Mouse (Mus musculus) neural tube, embryonic 12.5 days (tissue): ENCODE results near the gene Ulk1. TPM values are rescaled to one million over a fixed set of nuclear protein-coding genes. Genes with fewer than 3 reads are reported as not detected.

Experiments
- ATAC-seq: fragments of 200-750 bp; cut with Nextera tagmentation; 2 replicates; pipeline ENCODE4 v1.8.0; 2017; ENCODE audit warnings: low read depth, mild to moderate bottlenecking, moderate TSS enrichment, moderate library complexity; ENCODE audit not compliant: low FRiP score
- H3K27ac ChIP-seq: fragments of 300-500 bp; sonication (generic); 2 replicates; pipeline ENCODE4 v1.5.1; 2016
- H3K27me3 ChIP-seq: fragments of 300-500 bp; sonication (generic); replicated peaks from 2 replicates; pipeline ENCODE4 v1.6.1; 2016; ENCODE audit warnings: mild to moderate bottlenecking
- H3K36me3 ChIP-seq: fragments of 300-500 bp; sonication (generic); 2 replicates; pipeline ENCODE4 v1.6.1; 2016; ENCODE audit warnings: mild to moderate bottlenecking
- H3K4me1 ChIP-seq: fragments of 300-500 bp; sonication (generic); 2 replicates; pipeline ENCODE4 v1.6.1; 2016
- H3K4me2 ChIP-seq: fragments of 300-500 bp; sonication (generic); replicated peaks from 2 replicates; pipeline ENCODE4 v1.6.1; 2016; ENCODE audit warnings: mild to moderate bottlenecking
- H3K4me3 ChIP-seq: fragments of 300-500 bp; sonication (generic); 2 replicates; pipeline ENCODE4 v1.5.1; 2016
- H3K9ac ChIP-seq: fragments of 300-500 bp; sonication (generic); 2 replicates; pipeline ENCODE4 v1.6.1; 2016; ENCODE audit warnings: mild to moderate bottlenecking
- H3K9me3 ChIP-seq: fragments of 300-500 bp; sonication (generic); 2 replicates; pipeline ENCODE4 v1.6.1; 2016; ENCODE audit warnings: mild to moderate bottlenecking
- WGBS: fragments of 180-500 bp; shearing (Covaris S2); methylation state at CpG from one replicate; pipeline ENCODE4 v1.1.7; 2016; 5-methylcytosine and 5-hydroxymethylcytosine counted together
- polyA plus RNA-seq: library from polyadenylated mRNA; unstranded; fragments of >200 nt; fragmentation: Nextera tagmentation; extraction: Ambion mirVana; gene quantifications from 2 replicates; pipeline ENCODE4 v1.2.1, GENCODE M21; 2016

The Ulk1 gene
- polyA plus RNA-seq, 1 experiment from 2014 or later: 37.2 TPM

GRCm38 (mm10) chr5:110801036-110801624 lies 8.8 kb downstream of the Ulk1 start:
- Histone ChIP-seq H3K4me2 (no peak overlapping the region), H3K4me1 (peaks cover 1% of the 10 kb centered on the region; the same call in 1 of the 2 replicates), H3K9ac (no peak overlapping the region), H3K27ac (no peak overlapping the region), H3K4me3 (no peak overlapping the region), H3K36me3 (peaks cover 65% of the 10 kb centered on the region), H3K9me3 (no peaks in the 10 kb centered on the region), H3K27me3 (no peaks in the 10 kb centered on the region)
- no peak for ATAC-seq
- WGBS: 76% methylated on average over 3 of the region's 3 CpGs

GRCm38 (mm10) chr5:110797696-110798095 lies 12.2 kb downstream of the Ulk1 start:
- no peaks in the 10 kb centered on the region for H3K9me3 ChIP-seq
- no peaks in the 10 kb centered on the region for H3K4me1 ChIP-seq
- H3K4me2 ChIP-seq: no peak overlapping the region
- H3K36me3 ChIP-seq: peaks cover 92% of the 10 kb centered on the region
- H3K27me3 ChIP-seq: no peaks in the 10 kb centered on the region
- H3K9ac ChIP-seq: no peak overlapping the region
- ATAC-seq: no peak
- no peak overlapping the region for H3K4me3 ChIP-seq
- WGBS: 80% methylated on average over 4 of the region's 4 CpGs
- H3K27ac ChIP-seq: no peak overlapping the region

GRCm38 (mm10) chr5:110794363-110794762 lies 15.5 kb downstream of the Ulk1 start:
- no peak overlapping the region for H3K27ac ChIP-seq
- no peak overlapping the region for H3K4me3 ChIP-seq
- no peaks in the 10 kb centered on the region for H3K9me3 ChIP-seq
- ATAC-seq: no peak
- peaks cover 96% of the 10 kb centered on the region for H3K36me3 ChIP-seq
- H3K4me1 ChIP-seq: no peaks in the 10 kb centered on the region
- no peaks in the 10 kb centered on the region for H3K27me3 ChIP-seq
- WGBS: 94% methylated on average over 7 of the region's 7 CpGs
- H3K9ac ChIP-seq: no peak overlapping the region
- no peak overlapping the region for H3K4me2 ChIP-seq

- 68% methylated on average over 5 of the region's 5 CpGs for WGBS
Measured at GRCm38 (mm10) chr5:110788684-110789083, 21.2 kb downstream of the Ulk1 start.

GRCm38 (mm10) chr5:110786081-110786835 lies 23.6 kb downstream of the Ulk1 start:
- Histone ChIP-seq H3K36me3 (peaks cover 65% of the 10 kb centered on the region), H3K4me3 (no peak overlapping the region), H3K9me3 (no peaks in the 10 kb centered on the region), H3K4me1 (no peaks in the 10 kb centered on the region), H3K4me2 (no peak overlapping the region), H3K27me3 (no peaks in the 10 kb centered on the region), H3K9ac (0 out of 2 replicates have a peak overlapping the region, but pooled peaks have one; percentile 6), H3K27ac (no peak overlapping the region)
- WGBS: 87% methylated on average over 11 of the region's 11 CpGs
- no peak for ATAC-seq

More at GRCm38 (mm10) chr5:110788684-110789083, 21.2 kb downstream of the Ulk1 start:
- H3K27ac ChIP-seq: no peak overlapping the region
- H3K9ac ChIP-seq: no peak overlapping the region
- H3K9me3 ChIP-seq: no peaks in the 10 kb centered on the region
- H3K4me2 ChIP-seq: no peak overlapping the region
- no peaks in the 10 kb centered on the region for H3K4me1 ChIP-seq
- ATAC-seq: 0 out of 2 replicates have a peak, but pooled peaks have one; percentile 8
- H3K4me3 ChIP-seq: no peak overlapping the region
- no peaks in the 10 kb centered on the region for H3K27me3 ChIP-seq
- peaks cover 89% of the 10 kb centered on the region for H3K36me3 ChIP-seq

GRCm38 (mm10) chr5:110783150-110783549 lies 26.7 kb downstream of the Ulk1 start:
- Histone ChIP-seq H3K27ac (no peak overlapping the region), H3K9ac (no peak overlapping the region), H3K4me2 (no peak overlapping the region), H3K27me3 (no peaks in the 10 kb centered on the region), H3K4me1 (peaks cover 11% of the 10 kb centered on the region), H3K36me3 (peaks cover 37% of the 10 kb centered on the region), H3K4me3 (no peak overlapping the region), H3K9me3 (no peaks in the 10 kb centered on the region)
- 75% methylated on average over 8 of the region's 8 CpGs for WGBS
- no peak for ATAC-seq

- 88% methylated on average over 7 of the region's 7 CpGs for WGBS
- Histone ChIP-seq H3K27me3 (no peaks in the 10 kb centered on the region), H3K27ac (no peak overlapping the region), H3K9me3 (no peaks in the 10 kb centered on the region), H3K9ac (no peak overlapping the region), H3K4me1 (peaks cover 11% of the 10 kb centered on the region), H3K36me3 (peaks cover 35% of the 10 kb centered on the region), H3K4me3 (no peak overlapping the region), H3K4me2 (no peak overlapping the region)
- ATAC-seq: no peak
Measured at GRCm38 (mm10) chr5:110781529-110782238, 28.2 kb downstream of the Ulk1 start.

GRCm38 (mm10) chr5:110780761-110781528 lies 29.0 kb downstream of the Ulk1 start:
- peak overlapping the region; percentile 99 for H3K4me2 ChIP-seq
- H3K4me1 ChIP-seq: peaks cover 11% of the 10 kb centered on the region
- ATAC-seq: peak; percentile 72
- peak overlapping the region; percentile 84 for H3K9ac ChIP-seq
- WGBS: 64% methylated on average over 10 of the region's 10 CpGs
- peak overlapping the region; percentile 68 for H3K4me3 ChIP-seq
- no peak overlapping the region for H3K27ac ChIP-seq
- H3K27me3 ChIP-seq: no peaks in the 10 kb centered on the region
- no peaks in the 10 kb centered on the region for H3K9me3 ChIP-seq
- peaks cover 34% of the 10 kb centered on the region for H3K36me3 ChIP-seq

GRCm38 (mm10) chr5:110779998-110780760 lies 29.7 kb downstream of the Ulk1 start, which contains the start of gene Pus1:
TSS of gene Pus1 (minus strand) at chr5:110780659.
- ATAC-seq: peak; percentile 91
- peak within 1 kb of the TSS; percentile 99 for H3K4me2 ChIP-seq
- H3K27me3 ChIP-seq: no peaks in the 10 kb centered on the region
- no peak within 1 kb of the TSS for H3K27ac ChIP-seq
- no peaks in the 10 kb centered on the region for H3K9me3 ChIP-seq
- peak within 1 kb of the TSS; percentile 68 for H3K4me3 ChIP-seq
- H3K4me1 ChIP-seq: peaks cover 11% of the 10 kb centered on the region
- peaks cover 36% of the 10 kb centered on the region for H3K36me3 ChIP-seq
- WGBS: under 1% methylated on average over 57 of the region's 57 CpGs
- H3K9ac ChIP-seq: peak within 1 kb of the TSS; percentile 84

GRCm38 (mm10) chr5:110779276-110779997 lies 30.5 kb downstream of the Ulk1 start:
- Histone ChIP-seq H3K27me3 (no peaks in the 10 kb centered on the region), H3K4me1 (peaks cover 11% of the 10 kb centered on the region), H3K9ac (peak overlapping the region; percentile 84), H3K9me3 (no peaks in the 10 kb centered on the region), H3K4me2 (peak overlapping the region; percentile 99), H3K27ac (no peak overlapping the region), H3K4me3 (peak overlapping the region; percentile 68), H3K36me3 (peaks cover 38% of the 10 kb centered on the region)
- no peak for ATAC-seq
- WGBS: 24% methylated on average over 15 of the region's 15 CpGs

- ATAC-seq: no peak
- H3K27ac ChIP-seq: no peak overlapping the region
- no peak overlapping the region for H3K4me3 ChIP-seq
- no peak overlapping the region for H3K4me2 ChIP-seq
- WGBS: 93% methylated on average over 12 of the region's 12 CpGs
- peaks cover 11% of the 10 kb centered on the region for H3K4me1 ChIP-seq
- H3K36me3 ChIP-seq: peaks cover 44% of the 10 kb centered on the region
- no peaks in the 10 kb centered on the region for H3K9me3 ChIP-seq
- no peaks in the 10 kb centered on the region for H3K27me3 ChIP-seq
- no peak overlapping the region for H3K9ac ChIP-seq
Measured at GRCm38 (mm10) chr5:110778263-110778662, 31.6 kb downstream of the Ulk1 start.
